In genomic region chr9:99417288-99417846, GRCm38 (mm10) we compare ENCODE assay signal across 10 mouse cellular contexts. TPM values are rescaled to one million over a fixed set of nuclear protein-coding genes. Genes with fewer than 3 reads are reported as not detected.
DNase-seq lines count a peak whose midpoint lies in the region; ATAC-seq and TF ChIP-seq lines count a peak whose summit lies in the region.
"Had no signal": no experiment of that assay in that cellular context is flagged by ENCODE, and none has a peak within 500 bp of the region (broad histone marks: within the 10 kb centered on the region; RNA-seq: fewer than 3 reads in every experiment).

No protein-coding gene starts in this region.

- H3K27ac ChIP-seq in layer of hippocampus, adult 2 months, result peak overlapping the region; percentile 93
- H3K27ac ChIP-seq in forebrain, embryonic 15.5 days (replicated peaks), result peak overlapping the region; percentile 68
- H3K27ac ChIP-seq: heart, embryonic 15.5 days; midbrain, embryonic 12.5 days had no signal

- H3K4me2 ChIP-seq in forebrain, embryonic 15.5 days (replicated peaks), result no peak overlapping the region
- H3K4me2 ChIP-seq: heart, embryonic 15.5 days; midbrain, embryonic 12.5 days had no signal

- peaks cover 29% of the 10 kb centered on the region for H3K4me1 ChIP-seq in forebrain, embryonic 15.5 days

- 41% methylated on average over 4 of the region's 4 CpGs for WGBS in forebrain, embryonic 15.5 days

- no peak for DNase-seq in layer of hippocampus, adult 2 months (ENCODE audit: low spot score in 2 of 2)
- DNase-seq in layer of hippocampus, adult 9-10 months (ENCODE audit: low spot score), result no peak
- DNase-seq in NIH3T3 (ENCODE audit: low read depth), result peak; percentile 58
- peak; percentile 44 for DNase-seq in lung, postnatal 36 days
- no peak for DNase-seq in cerebellum, postnatal 36 days
- DNase-seq in right cerebral cortex, adult 2 months (ENCODE audit: low spot score in 2 of 2), result no peak

- no peaks in the 10 kb centered on the region for H3K36me3 ChIP-seq in forebrain, embryonic 15.5 days
- H3K36me3 ChIP-seq: heart, embryonic 15.5 days; midbrain, embryonic 12.5 days had no signal

- no peak for TF ChIP-seq CTCF in layer of hippocampus, adult 2 months (conservative IDR thresholded peaks at IDR 0.05)

- H3K4me3 ChIP-seq in layer of hippocampus, adult 2 months, result 0 out of 2 replicates have a peak overlapping the region, but pooled peaks have one; percentile 35
- H3K4me3 ChIP-seq in forebrain, embryonic 15.5 days, result no peak overlapping the region
- H3K4me3 ChIP-seq: heart, embryonic 15.5 days; midbrain, embryonic 12.5 days had no signal

- H3K9me3 ChIP-seq in forebrain, embryonic 15.5 days, result no peaks in the 10 kb centered on the region
- H3K9me3 ChIP-seq: heart, embryonic 15.5 days; midbrain, embryonic 12.5 days had no signal

- no peaks in the 10 kb centered on the region for H3K27me3 ChIP-seq in forebrain, embryonic 15.5 days
- H3K27me3 ChIP-seq: heart, embryonic 15.5 days; midbrain, embryonic 12.5 days had no signal

- peak; percentile 71 for ATAC-seq in forebrain, embryonic 15.5 days (replicated peaks)
- no peak for ATAC-seq in frontal cortex, adult (ENCODE audit: low TSS enrichment)

- H3K9ac ChIP-seq in forebrain, embryonic 15.5 days (replicated peaks), result no peak overlapping the region
- H3K9ac ChIP-seq: heart, embryonic 15.5 days; midbrain, embryonic 12.5 days had no signal

RNA-seq across cellular contexts. Expression of gene Mras, which starts 19.8 kb away (rescaled TPM):
- total RNA-seq in layer of hippocampus, adult 2 months (2021), result 100 to 1,000 TPM; 138 to 141 TPM
- polyA plus RNA-seq in forebrain, embryonic 15.5 days (2015; fragmentation: Nextera tagmentation; extraction: Ambion mirVana), result 58.8 and 59.5 TPM in 2 replicates

RNA-seq across cellular contexts. Expression of gene Nme9, which starts 33.9 kb away (rescaled TPM):
- under 1 TPM; 0.61 to 0.77 TPM for total RNA-seq in layer of hippocampus, adult 2 months (2021)
- polyA plus RNA-seq in forebrain, embryonic 15.5 days (2015; fragmentation: Nextera tagmentation; extraction: Ambion mirVana), result 1.0 and 1.6 TPM in 2 replicates
- polyA plus RNA-seq: midbrain, embryonic 12.5 days had no signal

RNA-seq across cellular contexts. Expression of gene Esyt3, which starts 59.0 kb away (rescaled TPM):
- 1 to 10 TPM; 1.7 to 1.9 TPM for total RNA-seq in layer of hippocampus, adult 2 months (2021)
- 0.46 and 0.86 TPM in 2 replicates for polyA plus RNA-seq in forebrain, embryonic 15.5 days (2015; fragmentation: Nextera tagmentation; extraction: Ambion mirVana)

Comparison
In these comparisons a context has a peak if more than half of its experiments do, and no peak if none do; other contexts are left out.
1. DNase-seq: peak in NIH3T3 (single experiment) and lung, postnatal 36 days (single experiment); none in layer of hippocampus, adult 2 months (0 of 2), layer of hippocampus, adult 9-10 months (single experiment), cerebellum, postnatal 36 days (0 of 2) and right cerebral cortex, adult 2 months (0 of 2).